Mouse (Mus musculus): ENCODE data around the gene Ptger4. TPM values are rescaled to one million over a fixed set of nuclear protein-coding genes. Genes with fewer than 3 reads are reported as not detected.
"Not testable (repeated sequence)": the region's sequence is repeated elsewhere in the genome, so short reads cannot be mapped to it uniquely, and the experiment has no call there.

Ptger4 gene
- total RNA-seq, 2 experiments from 2014 or later = 2.8 to 3.4 TPM

DNA sequence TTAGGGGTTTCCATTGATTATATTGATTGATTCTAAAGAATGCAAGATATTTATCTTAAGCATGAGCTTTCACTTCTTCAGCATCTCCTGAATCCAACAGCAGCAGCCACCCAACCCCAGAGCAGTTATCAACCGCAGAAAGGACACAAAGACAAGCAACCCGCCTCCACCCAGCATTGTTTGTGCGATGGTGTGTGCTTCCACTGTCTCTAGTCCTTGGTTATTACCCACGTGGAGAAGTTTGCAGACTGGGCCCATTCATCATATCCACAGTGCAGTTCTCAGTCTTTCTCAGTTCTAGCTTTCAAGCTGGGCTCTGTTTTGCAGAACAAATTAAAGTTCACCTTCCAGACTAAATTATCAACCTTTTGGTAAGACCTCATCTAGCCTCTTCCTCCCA lies 4.6 kb downstream of the Ptger4 start:
- intact Hi-C loops (cut with DNase I) = loop anchor here (5.0 kb wide), 2 partner anchors 678 to 968 kb away; no protein-coding TSS in a partner anchor
- DNase-seq = no peak

DNA sequence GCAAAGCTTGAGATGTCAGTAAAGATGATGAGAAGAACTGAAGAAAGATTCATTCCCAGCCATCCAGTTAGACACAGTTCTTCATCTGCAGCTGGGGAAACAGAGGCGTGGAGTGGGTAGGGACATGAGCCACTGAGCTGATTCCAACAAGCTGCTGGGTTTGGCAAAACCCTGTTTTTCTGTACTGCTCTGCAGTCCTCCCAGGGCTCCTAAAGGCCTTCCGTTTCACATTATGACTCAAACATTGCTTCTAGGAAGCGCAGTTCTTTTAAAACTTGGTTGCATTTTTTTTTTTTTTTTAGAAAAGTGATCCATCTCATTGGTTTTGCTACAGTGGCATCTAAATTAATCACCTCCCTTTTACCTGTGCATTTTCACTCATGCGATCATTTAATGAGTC lies 5.4 kb downstream of the Ptger4 start:
- intact Hi-C loops (cut with DNase I) = loop anchor here (5.0 kb wide), 2 partner anchors 679 to 969 kb away; no protein-coding TSS in a partner anchor
- no peak for DNase-seq

DNA sequence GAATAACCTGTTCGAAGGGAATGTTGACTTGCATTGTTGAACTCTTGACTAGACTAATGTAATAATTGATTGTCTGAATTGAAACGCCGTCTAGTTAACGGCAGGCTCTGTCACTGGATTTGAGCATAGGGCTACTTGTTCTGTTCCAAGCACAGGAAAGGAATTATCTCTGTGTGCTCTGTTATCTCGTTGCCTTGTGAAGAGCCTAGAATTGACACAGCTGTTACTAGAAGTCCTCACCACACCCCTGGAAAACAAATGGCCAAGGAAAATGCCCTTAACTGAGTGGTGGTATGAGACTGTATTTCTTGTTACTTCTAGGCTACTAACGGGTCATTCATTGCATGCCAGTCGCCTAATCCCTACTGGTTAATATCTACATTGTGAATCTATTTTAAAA lies 5.9 kb downstream of the Ptger4 start:
- no peak for DNase-seq
- intact Hi-C loops (cut with DNase I) = loop anchor here (5.0 kb wide), 2 partner anchors 679 to 969 kb away; no protein-coding TSS in a partner anchor

DNA sequence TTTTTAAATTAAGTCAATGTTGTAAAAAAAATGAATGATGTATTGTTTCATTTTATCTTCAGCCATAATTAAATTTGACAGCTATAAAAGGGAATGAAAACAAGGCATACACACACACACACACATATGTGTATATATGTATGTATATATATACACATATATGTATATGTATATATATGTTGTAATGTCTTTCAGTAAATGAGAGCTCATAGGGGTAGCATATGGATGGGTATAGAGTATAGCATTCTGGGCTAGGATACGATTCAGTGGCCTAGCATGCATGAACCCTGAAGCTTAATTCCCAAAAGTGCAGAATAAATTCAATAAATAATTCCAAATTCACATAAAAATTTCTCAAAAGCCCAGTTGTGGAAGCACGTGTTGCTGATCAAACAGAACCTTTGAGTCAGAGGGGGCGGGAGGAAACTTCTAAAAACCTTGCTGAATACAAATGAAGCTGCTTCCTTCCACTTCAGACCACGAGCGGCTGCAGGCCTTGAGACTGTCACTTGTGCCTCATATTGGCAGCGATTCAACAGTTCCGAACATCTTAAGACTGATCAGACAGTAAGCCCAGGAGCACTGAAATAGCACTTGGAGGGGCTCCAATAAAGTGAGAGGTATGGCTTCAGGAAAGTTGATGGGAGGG lies 6.9 kb downstream of the Ptger4 start:
- intact Hi-C loops (cut with DNase I) = loop anchor here (5.0 kb wide), 2 partner anchors 680 to 970 kb away; no protein-coding TSS in a partner anchor
- DNase-seq = no peak

DNA sequence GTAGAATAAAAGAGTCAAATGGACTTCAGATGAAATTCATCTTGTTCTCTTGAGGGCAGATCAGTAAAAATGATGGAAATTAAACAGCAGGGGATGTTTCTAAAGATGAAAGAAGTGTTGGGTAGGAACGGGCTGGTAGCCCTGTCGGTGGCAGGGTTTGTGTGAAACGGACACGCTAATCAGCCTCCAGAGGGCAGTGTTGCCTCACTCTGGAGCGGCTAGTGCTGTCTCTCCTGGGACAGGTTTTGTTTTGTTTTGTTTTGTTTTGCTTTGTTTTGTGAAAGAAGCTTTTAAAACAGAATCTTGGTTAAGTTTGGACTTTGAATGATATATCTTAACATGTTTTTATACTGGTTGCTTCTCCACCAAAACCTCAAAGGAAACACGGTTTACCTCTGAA lies 7.4 kb downstream of the Ptger4 start:
- intact Hi-C loops (cut with DNase I) = loop anchor here (5.0 kb wide), 2 partner anchors 681 to 971 kb away; no protein-coding TSS in a partner anchor
- peak; percentile 77 for DNase-seq

DNA sequence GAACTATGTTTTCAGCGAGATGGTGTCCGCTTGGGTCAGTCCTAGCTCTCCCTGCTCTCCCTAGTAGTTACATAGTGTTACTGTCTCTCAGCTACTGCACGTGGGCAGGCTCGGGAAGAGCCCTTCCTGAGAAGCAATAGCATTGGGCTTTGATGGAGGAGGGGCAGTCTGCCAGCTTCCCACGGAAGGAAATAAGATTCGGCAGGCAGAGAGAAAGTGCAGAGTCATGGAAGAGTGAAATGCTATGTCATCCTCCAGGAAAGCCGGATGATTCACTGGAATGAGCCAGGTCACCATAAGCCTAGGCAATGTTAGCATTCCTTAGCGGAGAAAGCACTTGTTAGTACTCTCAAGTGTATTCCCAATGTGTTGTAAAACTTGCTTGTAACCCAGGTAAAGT lies 8.5 kb downstream of the Ptger4 start:
- intact Hi-C loops (cut with DNase I) = loop anchor here (5.0 kb wide), 2 partner anchors 682 to 972 kb away; no protein-coding TSS in a partner anchor
- peak; percentile 34 for DNase-seq

DNA sequence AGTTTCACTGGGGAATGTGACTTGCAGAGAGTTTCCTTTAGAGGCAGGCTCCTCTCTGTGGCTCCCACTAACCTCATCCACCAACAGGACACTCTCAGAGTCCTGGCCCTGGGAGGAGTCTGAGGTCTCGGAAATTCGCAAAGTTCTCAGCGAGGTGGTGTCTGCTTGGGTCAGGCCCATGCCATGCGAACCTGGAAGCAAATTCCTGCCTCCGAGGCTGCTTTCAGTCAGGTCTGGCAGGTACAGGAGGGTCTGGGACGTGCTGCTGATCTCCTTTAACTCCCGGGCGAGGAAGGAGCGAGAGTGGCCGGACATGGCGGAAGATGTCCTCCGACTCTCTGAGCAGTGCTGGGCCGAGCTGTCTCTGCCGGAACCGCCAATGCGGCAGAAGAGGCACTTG lies 9.3 kb downstream of the Ptger4 start:
- intact Hi-C loops (cut with DNase I) = loop anchor here (5.0 kb wide), 2 partner anchors 683 to 973 kb away; no protein-coding TSS in a partner anchor

DNA sequence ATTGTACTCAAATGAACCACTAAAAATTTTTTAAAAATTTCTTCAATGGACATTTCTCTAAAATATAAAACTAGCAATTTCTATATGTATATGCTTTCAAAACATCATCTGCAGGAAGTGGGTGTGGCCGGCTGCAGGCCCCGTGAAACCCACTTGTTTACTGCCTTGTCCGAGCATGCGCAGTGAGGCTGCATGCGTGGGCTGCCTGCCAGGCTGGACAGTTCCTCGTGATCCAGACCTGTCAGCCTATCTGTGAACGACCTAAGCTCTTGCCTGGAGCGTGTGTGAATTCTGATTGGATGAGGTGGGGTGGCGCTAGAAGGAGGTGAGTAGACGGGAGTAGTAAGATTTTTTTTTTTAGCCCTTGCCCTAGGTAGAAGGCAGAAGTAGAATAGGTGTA lies 13.2 kb downstream of the Ptger4 start:
- not testable (repeated sequence) for DNase-seq

More for the DNA sequence above, 9.3 kb downstream of the Ptger4 start:
- DNase-seq = no peak

DNA sequence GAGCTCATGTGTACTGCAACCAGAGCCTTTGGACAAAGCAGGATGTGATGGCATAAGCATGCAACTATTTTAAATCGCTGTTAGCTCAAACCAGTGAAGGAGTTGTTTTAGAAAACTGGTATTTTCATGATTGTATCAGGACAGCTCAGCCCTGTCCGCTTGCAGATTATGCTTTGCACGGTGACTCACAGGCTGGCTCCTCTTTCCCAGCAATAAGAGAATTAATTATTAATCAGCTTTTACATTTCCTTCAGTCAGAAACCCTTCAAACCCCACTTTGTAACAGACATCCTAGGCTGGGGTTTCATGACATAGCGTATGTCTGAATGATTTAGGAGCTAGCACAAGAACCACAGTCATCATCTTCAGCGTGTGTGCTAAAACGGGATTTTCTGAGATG lies 23.5 kb downstream of the Ptger4 start:
- no peak for DNase-seq
- intact Hi-C loops (cut with DNase I) = no loop called here

More for the DNA sequence above, 13.2 kb downstream of the Ptger4 start:
- intact Hi-C loops (cut with DNase I) = not testable (repeated sequence)

DNA sequence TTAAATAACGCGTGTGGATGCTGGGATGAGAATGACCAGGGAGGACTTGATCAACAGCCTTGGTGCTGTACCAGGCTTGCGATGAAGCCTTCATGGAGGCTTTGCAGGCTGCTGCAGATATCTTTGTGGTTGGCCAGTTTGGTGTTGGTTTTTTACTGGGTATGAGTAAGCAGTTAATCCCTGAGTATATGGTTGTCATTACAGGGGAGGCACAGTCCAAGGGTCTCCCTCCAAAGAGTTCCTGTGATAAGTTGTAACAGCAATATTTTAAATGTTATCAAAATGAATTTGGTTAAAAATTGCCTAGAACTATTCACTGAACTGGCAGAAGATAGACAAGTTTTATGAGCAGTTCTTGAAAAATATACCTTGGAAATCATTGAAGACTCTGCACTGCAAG lies 34.9 kb downstream of the Ptger4 start:
- DNase-seq = no peak
- intact Hi-C loops (cut with DNase I) = no loop called here

DNA sequence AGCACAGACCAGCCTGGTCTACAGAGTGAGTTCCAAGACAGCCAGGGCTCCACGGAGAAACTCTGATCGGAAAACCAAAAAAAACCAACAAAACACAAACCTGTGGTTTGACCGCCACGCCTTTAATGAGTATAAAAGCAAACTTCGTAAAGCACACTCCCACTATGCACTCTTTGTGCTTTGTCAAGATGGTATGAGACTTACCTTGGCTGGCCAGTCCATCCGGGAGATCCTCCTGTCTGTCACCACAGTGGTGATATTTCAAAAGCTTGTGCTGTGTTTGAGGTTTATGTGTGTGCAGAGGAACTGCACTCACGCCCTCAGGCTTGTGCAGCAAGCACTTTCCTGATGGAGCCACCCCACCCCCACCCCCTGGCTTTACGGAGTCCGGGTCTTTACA lies 38.8 kb downstream of the Ptger4 start:
- intact Hi-C loops (cut with DNase I) = no loop called here
- no peak for DNase-seq

DNA sequence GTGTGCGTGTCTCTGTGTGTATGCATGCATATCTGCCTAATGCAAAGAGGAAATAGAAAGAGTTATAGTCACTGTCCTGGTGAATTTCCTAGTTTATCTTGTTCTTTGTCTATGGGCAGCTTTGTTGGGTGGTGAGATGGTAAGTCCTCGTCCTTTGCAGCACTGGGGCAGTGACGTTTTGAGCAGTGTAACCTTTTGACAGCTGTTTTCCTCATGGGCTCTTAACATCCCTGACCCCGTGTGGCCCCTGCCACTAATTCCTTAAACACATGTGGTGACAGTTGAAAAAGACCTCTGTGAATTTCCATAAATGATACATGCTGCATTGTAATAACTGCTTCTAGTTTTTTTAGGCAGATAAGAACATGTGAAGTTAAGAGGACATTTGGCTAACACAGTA lies 47.3 kb downstream of the Ptger4 start:
- no peak for DNase-seq
- intact Hi-C loops (cut with DNase I) = no loop called here

DNA sequence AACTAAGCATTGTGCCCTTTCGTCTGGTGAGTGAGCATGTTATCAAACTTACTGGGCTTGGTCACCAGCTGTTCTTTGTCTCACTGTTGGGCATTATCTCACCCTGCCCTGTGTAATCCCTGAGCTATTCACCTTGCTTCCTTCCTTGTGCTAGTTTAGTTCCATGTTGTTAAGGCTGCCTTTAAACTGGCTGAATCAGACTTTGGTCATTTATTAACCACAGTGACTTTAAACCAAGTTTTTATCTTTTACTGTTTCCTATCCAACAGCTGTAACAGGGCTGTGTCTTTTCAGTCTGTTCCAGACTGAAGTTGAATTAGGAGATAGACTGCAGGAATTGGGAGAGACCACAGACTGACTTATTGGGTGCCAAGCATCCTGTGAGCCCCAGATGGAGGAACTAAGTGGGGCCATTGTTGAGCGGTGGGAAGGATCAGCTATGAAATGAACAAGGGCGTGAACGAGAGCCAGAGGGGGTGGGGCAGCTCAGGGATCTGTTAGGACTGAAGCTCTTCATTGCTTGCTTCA lies 47.9 kb downstream of the Ptger4 start:
- intact Hi-C loops (cut with DNase I) = no loop called here
- DNase-seq = no peak

DNA sequence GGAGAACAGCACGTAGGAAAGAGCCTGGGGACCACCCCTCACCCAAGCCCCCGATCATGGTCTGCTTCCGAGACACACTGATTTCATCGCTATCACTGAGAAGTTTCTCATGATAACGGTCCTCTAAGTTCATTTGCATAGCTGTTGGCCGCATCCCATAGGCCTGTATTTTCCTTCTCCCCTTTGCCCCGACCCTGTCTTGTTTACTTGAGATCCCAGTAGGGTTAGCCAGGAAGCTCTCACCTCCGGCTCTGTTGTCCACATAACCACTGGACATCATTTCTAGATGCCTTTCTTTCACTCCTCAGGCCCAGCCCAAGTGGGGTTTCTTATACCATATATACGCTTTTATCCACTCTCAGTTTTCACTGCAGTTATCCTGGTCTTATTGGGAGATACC lies 49.1 kb downstream of the Ptger4 start:
- DNase-seq = no peak
- intact Hi-C loops (cut with DNase I) = loop anchor here (5.0 kb wide), 1 partner anchor 1012 kb away; no protein-coding TSS in a partner anchor

DNA sequence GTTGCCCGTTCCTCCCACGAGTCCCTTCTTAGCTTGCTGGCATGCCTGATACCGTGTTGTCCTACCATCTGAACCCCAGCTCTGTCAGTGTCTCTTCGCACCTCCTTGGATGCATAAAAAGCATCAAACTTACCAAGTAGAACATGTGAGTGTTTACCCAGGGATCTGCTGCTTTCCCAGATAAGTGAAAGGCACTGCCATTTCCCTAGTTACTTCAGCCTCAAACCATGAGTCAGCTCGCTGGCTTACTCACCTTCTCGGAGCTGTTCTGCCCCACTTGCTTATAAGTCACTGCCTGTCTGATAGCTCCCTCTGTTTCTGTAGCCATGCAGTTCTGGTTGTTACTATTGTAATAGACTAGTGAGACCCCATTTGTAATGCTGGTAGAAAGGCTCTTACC lies 49.5 kb downstream of the Ptger4 start:
- intact Hi-C loops (cut with DNase I) = loop anchor here (5.0 kb wide), 1 partner anchor 1013 kb away; no protein-coding TSS in a partner anchor

DNA sequence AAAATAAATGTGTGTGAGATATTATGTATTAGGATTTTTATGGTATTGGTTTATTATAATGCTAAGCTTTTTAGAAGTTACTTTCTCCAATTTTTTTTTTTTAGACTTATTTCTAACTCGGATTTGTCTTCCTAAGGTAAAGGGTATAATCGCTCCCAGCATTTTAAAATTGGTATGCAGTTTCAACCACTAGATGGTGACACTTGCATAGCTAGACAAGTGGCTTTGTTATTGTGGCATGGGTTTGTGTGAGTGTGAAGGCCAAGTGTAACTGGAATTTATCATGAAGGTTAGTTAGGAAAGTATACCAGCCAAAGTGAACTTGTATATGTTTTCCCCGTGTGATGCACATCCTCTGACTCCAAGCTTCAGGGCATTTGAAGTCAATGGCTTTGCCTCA lies 50.2 kb downstream of the Ptger4 start:
- DNase-seq = no peak
- intact Hi-C loops (cut with DNase I) = loop anchor here (2.0 to 5.0 kb wide), 2 partner anchors 887 to 1013 kb away; no protein-coding TSS in a partner anchor

More for the DNA sequence above, 49.5 kb downstream of the Ptger4 start:
- no peak for DNase-seq

DNA sequence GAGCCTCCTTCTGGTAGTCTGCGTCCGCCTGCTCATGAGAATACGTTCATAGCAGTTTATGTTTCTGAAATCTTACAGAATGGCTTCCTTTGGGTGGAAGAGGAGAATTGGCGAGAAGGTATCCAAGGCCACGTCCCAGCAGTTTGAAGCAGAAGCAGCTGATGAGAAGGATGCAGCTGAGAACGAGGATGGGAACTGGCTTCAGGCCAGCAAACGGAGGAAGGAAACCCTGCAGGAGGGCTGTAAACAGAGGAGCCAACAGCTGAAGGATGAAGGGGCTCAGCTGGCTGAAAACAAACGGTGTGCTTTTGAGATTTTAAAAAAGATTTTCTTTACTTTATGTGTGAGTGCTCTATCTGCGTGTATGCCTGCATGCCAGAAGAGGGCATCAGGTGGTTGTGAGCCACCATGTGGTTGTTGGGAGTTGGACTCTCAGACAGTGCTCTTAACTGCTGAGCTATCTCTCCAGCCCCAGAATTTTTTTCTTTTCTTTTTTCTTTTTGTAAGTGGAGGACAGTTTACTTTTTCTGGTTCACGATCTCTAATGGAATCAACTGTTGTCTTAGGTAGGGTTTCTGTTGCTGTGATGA lies 54.4 kb downstream of the Ptger4 start:
- DNase-seq = peak; percentile 32
- intact Hi-C loops (cut with DNase I) = loop anchor here (5.0 kb wide), 1 partner anchor 1018 kb away; no protein-coding TSS in a partner anchor

DNA sequence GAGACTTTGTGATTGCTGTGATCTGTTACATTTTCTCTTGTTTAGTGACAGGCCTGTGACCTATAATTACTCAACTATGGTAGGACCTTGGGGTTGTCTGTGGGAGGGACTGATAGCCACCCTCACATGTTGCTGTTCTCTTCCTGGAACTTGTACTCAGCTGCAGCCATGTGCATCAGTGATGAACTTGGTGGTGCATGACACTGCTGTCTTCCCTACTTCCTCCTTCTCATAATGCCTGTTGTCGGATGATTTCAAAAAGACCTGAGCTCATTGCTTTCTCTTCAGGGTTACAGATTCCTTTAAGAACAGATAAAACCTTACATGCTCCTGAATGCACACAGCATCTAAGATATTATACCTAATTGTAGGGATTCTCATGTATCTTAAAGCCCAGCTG lies 56.0 kb downstream of the Ptger4 start:
- intact Hi-C loops (cut with DNase I) = no loop called here
- DNase-seq = no peak

DNA sequence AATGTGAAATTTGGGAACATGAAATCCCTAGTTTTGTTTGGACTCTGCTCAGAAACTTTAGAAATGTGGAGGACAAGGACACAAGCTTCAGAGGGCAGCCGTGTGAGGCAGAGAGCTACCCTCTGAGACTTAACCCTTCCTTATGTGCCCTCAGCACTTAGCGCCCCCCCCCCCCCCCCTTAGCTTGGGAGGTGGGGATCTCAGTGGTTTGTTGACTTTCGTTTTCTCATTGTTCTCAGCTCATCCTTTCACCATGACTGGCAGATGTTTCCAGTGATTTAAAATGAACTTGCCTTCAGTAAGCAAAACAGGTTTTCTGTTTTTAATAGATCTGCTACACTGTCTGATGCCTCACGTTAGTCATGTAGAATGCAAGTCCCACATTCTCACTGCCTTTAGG lies 56.9 kb downstream of the Ptger4 start:
- intact Hi-C loops (cut with DNase I) = no loop called here
- DNase-seq = no peak

DNA sequence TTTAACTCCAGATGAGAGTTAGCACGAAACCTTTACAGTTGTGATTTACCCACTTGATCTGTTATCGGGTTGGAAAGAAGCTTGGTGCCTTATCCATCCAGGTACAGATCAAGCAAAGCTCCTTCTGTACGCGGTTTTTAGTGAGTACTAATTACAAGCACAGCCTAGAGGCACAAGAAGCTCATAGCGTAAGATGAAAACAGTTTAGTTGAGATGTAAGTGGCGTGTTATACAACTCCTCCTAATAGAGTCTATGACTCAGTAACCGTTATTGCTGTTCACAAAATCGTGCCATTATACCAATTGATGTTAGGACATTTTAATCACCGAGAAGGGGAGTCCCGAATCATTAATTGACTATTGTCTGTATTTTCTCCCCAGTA lies 57.7 kb downstream of the Ptger4 start:
- no peak for DNase-seq
- intact Hi-C loops (cut with DNase I) = no loop called here

Data from left cerebral cortex, postnatal 4 days (tissue).